Mouse (Mus musculus): ENCODE measurements around the gene Myadml2. TPM values are rescaled to one million over a fixed set of nuclear protein-coding genes. Genes with fewer than 3 reads are reported as not detected.

Myadml2 gene
- polyA plus RNA-seq, 1 experiment from 2014 or later = 13.0 TPM

GRCm38 (mm10) chr11:120617519-120618112 lies 30.3 kb downstream of the Myadml2 start, which contains the start of gene Pcyt2:
Gene Pcyt2, minus strand, starts transcription at chr11:120617936.
- Histone ChIP-seq H3K27me3 (replicated peaks) (no peaks in the 10 kb centered on the region), H3K27ac (replicated peaks) (peak within 1 kb of the TSS; percentile 73), H3K36me3 (peaks cover 76% of the 10 kb centered on the region), H3K9ac (peak within 1 kb of the TSS; percentile 93), H3K4me2 (peak within 1 kb of the TSS; percentile 87), H3K4me1 (peaks cover 21% of the 10 kb centered on the region), H3K9me3 (no peaks in the 10 kb centered on the region), H3K4me3 (peak within 1 kb of the TSS; percentile 88)
- WGBS = under 1% methylated on average over 56 of the region's 56 CpGs
- ATAC-seq (ENCODE audit: extremely low read depth, insufficient number of reproducible peaks, low FRiP score, low TSS enrichment) = peak; percentile 93

- no peaks in the 10 kb centered on the region for H3K9me3 ChIP-seq
- peak overlapping the region; percentile 93 for H3K9ac ChIP-seq
- H3K27ac ChIP-seq (replicated peaks) = peak overlapping the region; percentile 73
- peak overlapping the region; percentile 88 for H3K4me3 ChIP-seq
- no peak for ATAC-seq (ENCODE audit: extremely low read depth, insufficient number of reproducible peaks, low FRiP score, low TSS enrichment)
- peak overlapping the region; percentile 87 for H3K4me2 ChIP-seq
- H3K27me3 ChIP-seq (replicated peaks) = no peaks in the 10 kb centered on the region
- 27% methylated on average over 4 of the region's 4 CpGs for WGBS
- H3K36me3 ChIP-seq = peaks cover 76% of the 10 kb centered on the region
- H3K4me1 ChIP-seq = peaks cover 21% of the 10 kb centered on the region
These were observed 31.2 kb downstream of the Myadml2 start for GRCm38 (mm10) chr11:120616617-120617294.

GRCm38 (mm10) chr11:120615606-120616203 lies 32.3 kb downstream of the Myadml2 start:
- Histone ChIP-seq H3K27ac (replicated peaks) (no peak overlapping the region), H3K27me3 (replicated peaks) (no peaks in the 10 kb centered on the region), H3K9me3 (no peaks in the 10 kb centered on the region), H3K36me3 (peaks cover 76% of the 10 kb centered on the region), H3K4me3 (no peak overlapping the region), H3K4me2 (no peak overlapping the region), H3K4me1 (peaks cover 21% of the 10 kb centered on the region), H3K9ac (no peak overlapping the region)
- WGBS = 91% methylated on average over 11 of the region's 11 CpGs
- no peak for ATAC-seq (ENCODE audit: extremely low read depth, insufficient number of reproducible peaks, low FRiP score, low TSS enrichment)

GRCm38 (mm10) chr11:120615167-120615566 lies 32.8 kb downstream of the Myadml2 start:
- Histone ChIP-seq H3K4me2 (no peak overlapping the region), H3K9me3 (no peaks in the 10 kb centered on the region), H3K36me3 (peaks cover 76% of the 10 kb centered on the region), H3K27me3 (replicated peaks) (no peaks in the 10 kb centered on the region), H3K4me1 (peaks cover 21% of the 10 kb centered on the region), H3K4me3 (no peak overlapping the region), H3K9ac (no peak overlapping the region), H3K27ac (replicated peaks) (no peak overlapping the region)
- no peak for ATAC-seq (ENCODE audit: extremely low read depth, insufficient number of reproducible peaks, low FRiP score, low TSS enrichment)
- 90% methylated on average over 6 of the region's 6 CpGs for WGBS

GRCm38 (mm10) chr11:120613976-120614375 lies 34.0 kb downstream of the Myadml2 start:
- Histone ChIP-seq H3K4me1 (peaks cover 31% of the 10 kb centered on the region), H3K27me3 (replicated peaks) (0 out of 2 replicates have a peak, but pooled peaks cover 4% of the 10 kb centered on the region), H3K27ac (replicated peaks) (no peak overlapping the region), H3K4me3 (no peak overlapping the region), H3K9ac (no peak overlapping the region), H3K9me3 (no peaks in the 10 kb centered on the region), H3K36me3 (peaks cover 70% of the 10 kb centered on the region), H3K4me2 (no peak overlapping the region)
- no peak for ATAC-seq (ENCODE audit: extremely low read depth, insufficient number of reproducible peaks, low FRiP score, low TSS enrichment)
- 86% methylated on average over 8 of the region's 8 CpGs for WGBS

GRCm38 (mm10) chr11:120613481-120613972 lies 34.4 kb downstream of the Myadml2 start:
- H3K4me3 ChIP-seq = no peak overlapping the region
- no peak for ATAC-seq (ENCODE audit: extremely low read depth, insufficient number of reproducible peaks, low FRiP score, low TSS enrichment)
- peaks cover 65% of the 10 kb centered on the region for H3K36me3 ChIP-seq
- no peak overlapping the region for H3K4me2 ChIP-seq
- no peak overlapping the region for H3K9ac ChIP-seq
- H3K4me1 ChIP-seq = peaks cover 35% of the 10 kb centered on the region
- WGBS = 89% methylated on average over 10 of the region's 10 CpGs
- no peak overlapping the region for H3K27ac ChIP-seq (replicated peaks)
- 0 out of 2 replicates have a peak, but pooled peaks cover 8% of the 10 kb centered on the region for H3K27me3 ChIP-seq (replicated peaks)
- no peaks in the 10 kb centered on the region for H3K9me3 ChIP-seq

GRCm38 (mm10) chr11:120612763-120613162 lies 35.2 kb downstream of the Myadml2 start:
- no peak for ATAC-seq (ENCODE audit: extremely low read depth, insufficient number of reproducible peaks, low FRiP score, low TSS enrichment)
- H3K27me3 ChIP-seq (replicated peaks) = 0 out of 2 replicates have a peak, but pooled peaks cover 12% of the 10 kb centered on the region
- H3K27ac ChIP-seq (replicated peaks) = no peak overlapping the region
- no peak overlapping the region for H3K4me3 ChIP-seq
- H3K4me1 ChIP-seq = peaks cover 39% of the 10 kb centered on the region
- no peak overlapping the region for H3K4me2 ChIP-seq
- H3K36me3 ChIP-seq = peaks cover 60% of the 10 kb centered on the region
- H3K9me3 ChIP-seq = no peaks in the 10 kb centered on the region
- no peak overlapping the region for H3K9ac ChIP-seq
- 40% methylated on average over 6 of the region's 6 CpGs for WGBS

GRCm38 (mm10) chr11:120610477-120611046 lies 37.4 kb downstream of the Myadml2 start:
- Histone ChIP-seq H3K4me2 (no peak overlapping the region), H3K27me3 (replicated peaks) (0 out of 2 replicates have a peak, but pooled peaks cover 12% of the 10 kb centered on the region), H3K9me3 (no peaks in the 10 kb centered on the region), H3K4me3 (no peak overlapping the region), H3K4me1 (peaks cover 39% of the 10 kb centered on the region), H3K9ac (no peak overlapping the region), H3K36me3 (peaks cover 71% of the 10 kb centered on the region), H3K27ac (replicated peaks) (no peak overlapping the region)
- no peak for ATAC-seq (ENCODE audit: extremely low read depth, insufficient number of reproducible peaks, low FRiP score, low TSS enrichment)
- WGBS = 75% methylated on average over 9 of the region's 9 CpGs

GRCm38 (mm10) chr11:120609250-120609649 lies 38.7 kb downstream of the Myadml2 start:
- WGBS = 26% methylated on average over 8 of the region's 8 CpGs
- H3K4me2 ChIP-seq = peak overlapping the region; percentile 80
- peak; percentile 52; the same call in 1 of the 2 replicates for ATAC-seq (ENCODE audit: extremely low read depth, insufficient number of reproducible peaks, low FRiP score, low TSS enrichment)
- H3K9me3 ChIP-seq = no peaks in the 10 kb centered on the region
- peak overlapping the region; percentile 48 for H3K4me3 ChIP-seq
- peaks cover 75% of the 10 kb centered on the region for H3K36me3 ChIP-seq
- H3K4me1 ChIP-seq = peaks cover 39% of the 10 kb centered on the region
- H3K27me3 ChIP-seq (replicated peaks) = 0 out of 2 replicates have a peak, but pooled peaks cover 12% of the 10 kb centered on the region
- H3K9ac ChIP-seq = peak overlapping the region; percentile 84
- H3K27ac ChIP-seq (replicated peaks) = peak overlapping the region; percentile 66

GRCm38 (mm10) chr11:120608241-120609034 lies 39.5 kb downstream of the Myadml2 start, which contains the start of gene Npb:
Gene Npb, plus strand, starts transcription at chr11:120608477.
- Histone ChIP-seq H3K9ac (peak within 1 kb of the TSS; percentile 84), H3K4me1 (peaks cover 39% of the 10 kb centered on the region)

More at GRCm38 (mm10) chr11:120608241-120609034, 39.5 kb downstream of the Myadml2 start, which contains the start of gene Npb:
- H3K4me3 ChIP-seq = peak within 1 kb of the TSS; percentile 48
- H3K4me2 ChIP-seq = peak within 1 kb of the TSS; percentile 80
- H3K9me3 ChIP-seq = no peaks in the 10 kb centered on the region
- H3K27ac ChIP-seq (replicated peaks) = peak within 1 kb of the TSS; percentile 66
- 0 out of 2 replicates have a peak, but pooled peaks cover 12% of the 10 kb centered on the region for H3K27me3 ChIP-seq (replicated peaks)
- peaks cover 75% of the 10 kb centered on the region for H3K36me3 ChIP-seq
- 6% methylated on average over 45 of the region's 45 CpGs for WGBS
- no peak for ATAC-seq (ENCODE audit: extremely low read depth, insufficient number of reproducible peaks, low FRiP score, low TSS enrichment)
